Mouse (Mus musculus) urinary bladder, postnatal 0 days (tissue): ENCODE measurements around the gene Slc6a9. TPM values are rescaled to one million over a fixed set of nuclear protein-coding genes. Genes with fewer than 3 reads are reported as not detected.

ENCODE experiments used
- polyA plus RNA-seq: library from polyadenylated mRNA; unstranded; fragments of >200 nt; fragmentation: Nextera tagmentation; extraction: Ambion mirVana; gene quantifications from 2 replicates; pipeline ENCODE4 v1.2.1, GENCODE M21; 2015

Slc6a9 gene
- polyA plus RNA-seq = 6.4 and 9.9 TPM in 2 replicates

DNA sequence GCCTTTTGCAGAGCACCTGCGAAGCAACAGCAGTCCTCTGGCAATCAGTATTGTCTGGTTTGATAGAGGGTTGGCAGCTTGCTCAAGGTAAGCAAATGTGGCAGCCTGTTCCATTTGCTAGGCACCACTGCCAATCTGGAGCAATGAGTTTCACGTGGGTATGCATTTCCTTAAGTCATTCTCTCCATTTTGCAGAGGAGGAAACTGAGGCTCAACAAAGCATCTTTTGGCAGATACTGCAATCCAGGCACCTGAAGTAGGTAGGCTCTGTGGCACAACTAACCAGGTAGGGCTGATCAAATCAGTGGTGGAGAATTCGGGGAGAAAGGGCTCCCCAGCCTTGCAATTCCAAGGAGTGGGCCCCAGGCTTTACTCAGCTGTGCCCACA, at the start of gene Slc6a9:
Slc6a9 (plus strand) TSS at position 50 of the 388 bp plus-strand sequence.

GRCm38 (mm10) chr4:117872471-117872886, 38.2 kb downstream of the Slc6a9 start, which contains the start of gene Ccdc24:
TSS of gene Ccdc24 (minus strand) at chr4:117872557.

GRCm38 (mm10) chr4:117882701-117883691, 48.7 kb downstream of the Slc6a9 start, which contains the start of gene B4galt2:
TSS of gene B4galt2 (minus strand) at chr4:117883487.

DNA sequence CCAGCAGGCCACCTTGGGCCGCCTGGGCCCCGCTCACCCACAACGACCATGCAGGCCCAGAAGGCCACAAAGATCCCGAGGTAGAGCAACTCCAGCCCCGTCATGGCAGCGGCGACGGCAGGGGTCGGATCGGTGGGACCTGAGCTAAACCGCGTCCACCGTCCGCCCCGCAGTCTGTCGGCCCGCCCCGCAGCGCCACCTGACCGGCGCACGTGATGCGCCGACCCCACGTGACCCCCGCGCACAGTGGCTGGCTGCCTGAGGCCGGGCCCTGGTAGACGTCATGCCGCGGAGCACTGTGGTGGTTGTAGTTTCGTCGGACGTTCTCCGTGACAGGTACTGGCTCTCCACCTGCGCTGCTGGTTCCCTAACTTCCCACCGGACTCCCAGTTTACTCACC, 52.8 kb downstream of the Slc6a9 start, which contains the start of gene Atp6v0b:
Atp6v0b (minus strand) TSS at position 201 of the 400 bp plus-strand sequence.

GRCm38 (mm10) chr4:117891738-117892161, 57.4 kb downstream of the Slc6a9 start, which contains the start of gene Dph2:
TSS of gene Dph2 (minus strand) at chr4:117892032.

DNA sequence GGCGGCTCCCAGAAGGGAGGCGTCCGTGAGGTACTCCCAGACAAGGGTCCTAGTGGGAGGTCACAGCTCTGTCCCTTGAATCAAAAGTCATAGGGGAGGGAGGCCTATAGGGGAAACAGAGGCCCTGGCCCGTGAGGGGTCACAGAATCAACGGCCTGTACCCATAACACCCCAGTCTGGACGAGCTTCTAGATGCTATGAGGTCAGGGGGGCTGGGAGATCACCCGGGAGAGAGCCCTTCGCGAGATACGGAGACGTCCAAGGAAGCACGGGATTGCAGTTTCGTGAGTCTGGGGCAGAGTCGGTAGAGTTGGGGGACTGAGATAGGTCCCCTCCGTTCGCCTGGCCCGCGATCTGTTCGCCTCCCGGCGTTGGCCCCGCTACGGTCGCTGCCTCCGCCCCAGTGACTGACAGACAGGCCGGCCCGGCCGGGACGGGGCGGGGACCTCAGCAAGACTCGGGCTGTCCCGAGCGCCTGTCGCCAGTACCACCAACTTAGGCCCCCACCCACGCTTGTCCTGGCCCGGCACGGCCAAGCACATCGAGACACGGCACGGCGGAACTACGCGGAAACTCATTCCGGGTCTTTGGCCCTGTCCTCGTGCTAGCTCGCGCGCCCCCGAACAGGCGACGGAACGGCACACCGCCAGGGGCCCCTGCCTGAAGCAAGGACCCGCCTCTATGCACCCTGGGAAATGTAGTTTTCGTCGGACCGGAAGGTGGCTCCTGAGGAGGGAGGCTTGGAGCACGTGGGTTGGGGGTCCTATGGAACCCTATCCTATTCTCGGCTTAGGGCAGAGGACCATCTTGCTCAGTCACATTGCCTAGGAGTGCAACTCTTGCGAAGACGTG, 80.5 kb downstream of the Slc6a9 start, which contains the start of gene Ipo13:
Ipo13 (minus strand) TSS at position 409 of the 852 bp plus-strand sequence.

Other genes with a start within 250 kb of the Slc6a9 start
- 30.1 and 31.2 TPM in 2 replicates for gene Dmap1, start 152.2 kb upstream of the Slc6a9 start, polyA plus RNA-seq
- gene Gm12845, start 110.1 kb upstream of the Slc6a9 start, polyA plus RNA-seq = not detected in 2 replicates
- not detected in 2 replicates for gene Klf17, start 68.9 kb upstream of the Slc6a9 start, polyA plus RNA-seq
- 0.34 and 0.52 TPM in 2 replicates for gene Ccdc24, start 38.1 kb downstream of the Slc6a9 start, polyA plus RNA-seq
- gene B4galt2, start 49.0 kb downstream of the Slc6a9 start, polyA plus RNA-seq = 13.9 and 15.0 TPM in 2 replicates
- gene Atp6v0b, start 52.8 kb downstream of the Slc6a9 start, polyA plus RNA-seq = 142 and 188 TPM in 2 replicates
- gene Dph2, start 57.5 kb downstream of the Slc6a9 start, polyA plus RNA-seq = 7.4 and 7.6 TPM in 2 replicates
- gene Ipo13, start 80.5 kb downstream of the Slc6a9 start, polyA plus RNA-seq = 21.5 and 21.6 TPM in 2 replicates
- gene Artn, start 95.3 kb downstream of the Slc6a9 start, polyA plus RNA-seq = 2.8 and 3.2 TPM in 2 replicates